Mouse (Mus musculus): ENCODE measurements at regions not wholly inside any gene's neighbourhood (a gene's known extent, or its start where the extent isn't known, plus 50 kb on each side); places are given as distances from the start of the nearest gene placed in this dataset.

GRCm38 (mm10) chr3:34561709-34562108 is 88.5 kb upstream of the Sox2 start:
- no peak for DNase-seq (ENCODE audit: low spot score)
- ATAC-seq (ENCODE audit: insufficient read depth, low read depth) = no peak
- H3K9me3 ChIP-seq (replicated peaks; ENCODE audit: control insufficient read depth, low read length) = no peaks in the 10 kb centered on the region
- H3K4me3 ChIP-seq (ENCODE audit: low read depth, low read length) = no peak overlapping the region
- TF ChIP-seq EP300 (IDR thresholded peaks at IDR 0.05; ENCODE audit: low read depth) (no peak), CTCF (IDR thresholded peaks at IDR 0.05; ENCODE audit: low read depth) (no peak)
- no peak overlapping the region for H3K9ac ChIP-seq (replicated peaks; ENCODE audit: low read depth, low read length)
- H3K27ac ChIP-seq (ENCODE audit: low read depth) = no peak overlapping the region
- H3K27me3 ChIP-seq (ENCODE audit: control insufficient read depth, insufficient read depth, low read length) = no peaks in the 10 kb centered on the region
- no peaks in the 10 kb centered on the region for H3K36me3 ChIP-seq (replicated peaks; ENCODE audit: control insufficient read depth, insufficient read depth, low read length)
- H3K4me1 ChIP-seq (ENCODE audit: control insufficient read depth, insufficient read depth) = no peaks in the 10 kb centered on the region
- 59% methylated on average over 5 of the region's 5 CpGs for WGBS
- H3K4me2 ChIP-seq (ENCODE audit: low read depth, low read length) = no peak overlapping the region

- no peaks in the 10 kb centered on the region for H3K36me3 ChIP-seq (replicated peaks; ENCODE audit: control insufficient read depth, insufficient read depth, low read length)
- H3K4me3 ChIP-seq (ENCODE audit: low read depth, low read length) = no peak overlapping the region
- H3K27ac ChIP-seq (ENCODE audit: low read depth) = no peak overlapping the region
- no peaks in the 10 kb centered on the region for H3K9me3 ChIP-seq (replicated peaks; ENCODE audit: control insufficient read depth, low read length)
- no peak overlapping the region for H3K4me2 ChIP-seq (ENCODE audit: low read depth, low read length)
- no peak overlapping the region for H3K9ac ChIP-seq (replicated peaks; ENCODE audit: low read depth, low read length)
- no peak for TF ChIP-seq CTCF (IDR thresholded peaks at IDR 0.05; ENCODE audit: low read depth)
- no peak for TF ChIP-seq EP300 (IDR thresholded peaks at IDR 0.05; ENCODE audit: low read depth)
- DNase-seq (ENCODE audit: low spot score) (no peak), ATAC-seq (ENCODE audit: insufficient read depth, low read depth) (no peak)
- 69% methylated on average over 13 of the region's 13 CpGs for WGBS
- H3K4me1 ChIP-seq (ENCODE audit: control insufficient read depth, insufficient read depth) = no peaks in the 10 kb centered on the region
- H3K27me3 ChIP-seq (ENCODE audit: control insufficient read depth, insufficient read depth, low read length) = no peaks in the 10 kb centered on the region
Observed at GRCm38 (mm10) chr3:34559841-34560703, 90.1 kb upstream of the Sox2 start.

DNA sequence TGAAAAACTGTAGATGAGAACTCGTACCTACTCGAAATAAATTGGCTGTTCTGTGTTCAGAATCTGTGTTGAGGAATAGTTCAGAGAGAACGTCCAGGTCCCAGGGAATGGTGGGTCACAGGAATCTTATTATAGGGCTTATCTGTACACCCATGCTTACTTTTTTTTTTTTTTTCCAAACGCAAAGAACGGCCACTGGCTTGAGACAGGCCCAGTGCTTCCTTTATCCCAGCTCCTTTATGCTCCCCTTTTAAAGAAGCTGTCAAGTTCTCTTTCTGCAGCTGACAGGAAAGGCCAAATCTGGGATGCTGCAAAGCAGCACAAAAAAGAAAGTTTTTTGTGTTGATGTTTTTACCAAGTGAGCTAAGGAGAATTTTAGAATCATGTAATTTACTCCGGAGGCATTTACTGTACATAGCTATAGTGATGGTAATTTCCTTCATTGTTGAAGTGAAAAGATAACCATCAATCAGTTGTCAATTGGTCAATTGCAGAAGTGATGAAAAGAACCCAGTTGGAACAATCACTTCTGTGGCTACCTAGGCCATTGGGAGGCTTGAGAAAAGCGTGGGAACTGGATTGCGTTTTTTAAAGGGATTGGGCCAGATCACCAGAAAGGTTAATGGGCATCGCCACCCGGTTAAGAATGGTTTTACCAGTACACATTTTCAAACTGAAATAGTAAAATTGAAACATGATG is 91.2 kb upstream of the Sox2 start:
- ATAC-seq (ENCODE audit: insufficient read depth, low read depth) (no peak), DNase-seq (ENCODE audit: low spot score) (no peak)
- Histone ChIP-seq H3K9me3 (replicated peaks; ENCODE audit: control insufficient read depth, low read length) (no peaks in the 10 kb centered on the region), H3K4me2 (ENCODE audit: low read depth, low read length) (no peak overlapping the region), H3K27me3 (ENCODE audit: control insufficient read depth, insufficient read depth, low read length) (no peaks in the 10 kb centered on the region), H3K4me3 (ENCODE audit: low read depth, low read length) (no peak overlapping the region), H3K27ac (ENCODE audit: low read depth) (no peak overlapping the region), H3K9ac (replicated peaks; ENCODE audit: low read depth, low read length) (no peak overlapping the region), H3K36me3 (replicated peaks; ENCODE audit: control insufficient read depth, insufficient read depth, low read length) (no peaks in the 10 kb centered on the region), H3K4me1 (ENCODE audit: control insufficient read depth, insufficient read depth) (no peaks in the 10 kb centered on the region)
- 66% methylated on average over 10 of the region's 10 CpGs for WGBS
- TF ChIP-seq CTCF (IDR thresholded peaks at IDR 0.05; ENCODE audit: low read depth) (no peak), EP300 (IDR thresholded peaks at IDR 0.05; ENCODE audit: low read depth) (no peak)

DNA sequence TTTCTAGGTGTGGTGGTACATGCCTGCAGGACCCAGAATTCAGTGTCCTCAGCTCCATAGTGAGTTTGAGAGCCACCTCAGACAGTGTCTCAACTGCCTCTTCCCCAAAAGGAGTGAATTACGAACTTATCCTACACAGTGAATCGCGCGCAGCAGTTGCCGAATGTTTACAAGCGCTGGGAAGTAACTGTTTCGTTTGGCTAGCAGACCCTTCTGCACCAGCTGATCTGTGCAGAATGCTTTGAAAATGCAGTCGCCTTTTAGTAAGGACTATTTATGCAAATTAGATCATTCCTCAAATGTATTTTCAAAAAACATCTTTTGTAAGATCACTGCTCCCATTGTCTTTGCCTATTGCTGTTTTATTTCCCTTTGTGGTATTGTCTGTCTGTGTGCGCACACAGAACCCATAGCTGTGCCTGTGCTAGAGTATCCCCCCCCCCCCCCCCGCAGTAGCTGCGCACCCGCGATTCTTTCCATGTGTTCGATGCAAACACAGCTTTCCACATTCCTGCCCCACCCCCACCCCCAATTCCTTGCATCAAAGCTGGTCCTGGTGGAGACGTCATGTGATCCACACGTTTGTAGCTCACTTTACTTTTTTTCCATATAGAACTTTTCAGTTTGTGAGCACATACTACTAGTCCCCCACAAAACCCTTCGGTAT is 97.5 kb upstream of the Sox2 start:
- no peaks in the 10 kb centered on the region for H3K27me3 ChIP-seq (ENCODE audit: control insufficient read depth, insufficient read depth, low read length)
- 69% methylated on average over 17 of the region's 17 CpGs for WGBS
- H3K4me3 ChIP-seq (ENCODE audit: low read depth, low read length) = no peak overlapping the region
- TF ChIP-seq CTCF (IDR thresholded peaks at IDR 0.05; ENCODE audit: low read depth) (no peak), EP300 (IDR thresholded peaks at IDR 0.05; ENCODE audit: low read depth) (no peak)
- ATAC-seq (ENCODE audit: insufficient read depth, low read depth) (no peak), DNase-seq (ENCODE audit: low spot score) (no peak)
- no peak overlapping the region for H3K9ac ChIP-seq (replicated peaks; ENCODE audit: low read depth, low read length)
- H3K36me3 ChIP-seq (replicated peaks; ENCODE audit: control insufficient read depth, insufficient read depth, low read length) = no peaks in the 10 kb centered on the region
- H3K4me1 ChIP-seq (ENCODE audit: control insufficient read depth, insufficient read depth) = no peaks in the 10 kb centered on the region
- no peak overlapping the region for H3K27ac ChIP-seq (ENCODE audit: low read depth)
- no peak overlapping the region for H3K4me2 ChIP-seq (ENCODE audit: low read depth, low read length)
- no peaks in the 10 kb centered on the region for H3K9me3 ChIP-seq (replicated peaks; ENCODE audit: control insufficient read depth, low read length)

- no peak for ATAC-seq (ENCODE audit: insufficient read depth, low read depth)
- Histone ChIP-seq H3K27me3 (ENCODE audit: control insufficient read depth, insufficient read depth, low read length) (no peaks in the 10 kb centered on the region), H3K4me3 (ENCODE audit: low read depth, low read length) (no peak overlapping the region), H3K27ac (ENCODE audit: low read depth) (no peak overlapping the region), H3K4me2 (ENCODE audit: low read depth, low read length) (no peak overlapping the region), H3K9me3 (replicated peaks; ENCODE audit: control insufficient read depth, low read length) (no peaks in the 10 kb centered on the region), H3K36me3 (replicated peaks; ENCODE audit: control insufficient read depth, insufficient read depth, low read length) (no peaks in the 10 kb centered on the region), H3K9ac (replicated peaks; ENCODE audit: low read depth, low read length) (no peak overlapping the region), H3K4me1 (ENCODE audit: control insufficient read depth, insufficient read depth) (no peaks in the 10 kb centered on the region)
- 56% methylated on average over 3 of the region's 3 CpGs for WGBS
- TF ChIP-seq CTCF (IDR thresholded peaks at IDR 0.05; ENCODE audit: low read depth) (no peak), EP300 (IDR thresholded peaks at IDR 0.05; ENCODE audit: low read depth) (no peak)
- DNase-seq (ENCODE audit: low spot score) = no peak
Observed at GRCm38 (mm10) chr3:34551069-34551468, 99.1 kb upstream of the Sox2 start.
